Mouse (Mus musculus): ENCODE data around the gene Prkab1. TPM values are rescaled to one million over a fixed set of nuclear protein-coding genes. Genes with fewer than 3 reads are reported as not detected.

Prkab1 gene
- polyA plus RNA-seq (2014; fragmentation: Nextera tagmentation; extraction: Ambion mirVana) = 44.8 and 54.3 TPM in 2 replicates

DNA sequence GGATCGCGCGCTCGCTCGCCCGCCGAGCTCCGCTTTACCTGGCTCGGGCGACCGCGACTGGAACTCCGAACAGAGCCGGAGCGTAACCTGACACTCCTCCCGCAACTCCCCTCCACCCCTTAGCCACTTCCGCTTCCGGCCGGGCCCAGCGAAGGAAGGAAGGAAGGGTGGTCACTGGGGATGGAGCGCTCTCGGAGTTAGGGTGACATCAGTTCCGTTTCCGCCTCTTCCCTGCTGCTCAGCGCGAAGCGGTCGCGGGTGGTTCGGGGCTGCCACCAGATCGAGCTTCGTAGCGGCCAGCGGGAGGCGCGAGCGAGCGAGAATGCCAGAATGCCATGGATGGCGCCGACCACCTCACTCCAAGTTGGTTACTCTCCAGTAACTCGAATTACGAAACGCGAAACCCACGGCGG, at the start of gene Prkab1:
Gene Prkab1, minus strand, starts transcription at position 182 of the 413 bp plus-strand sequence.
- no peaks in the 10 kb centered on the region for H3K27me3 ChIP-seq (ENCODE audit: control insufficient read depth, insufficient read depth, low read length)
- ATAC-seq (ENCODE audit: low FRiP score) (peak; percentile 97), DNase-seq (ENCODE audit: low spot score) (peak; percentile 97)
- no peaks in the 10 kb centered on the region for H3K9me3 ChIP-seq (ENCODE audit: control insufficient read depth, low read length)
- H3K36me3 ChIP-seq (ENCODE audit: control insufficient read depth, insufficient read depth, low read length) = no peaks in the 10 kb centered on the region
- H3K4me2 ChIP-seq (replicated peaks; ENCODE audit: low read depth, low read length) = peak within 1 kb of the TSS; percentile 85
- no peaks in the 10 kb centered on the region; the same call in 1 of the 2 replicates for H3K4me1 ChIP-seq (replicated peaks; ENCODE audit: control insufficient read depth, insufficient read depth, low read length)
- under 1% methylated on average over 43 of the region's 46 CpGs for WGBS
- H3K9ac ChIP-seq (ENCODE audit: low read depth, low read length) = peak within 1 kb of the TSS; percentile 80
- peak within 1 kb of the TSS; percentile 63; the same call in 1 of the 2 replicates for H3K27ac ChIP-seq (ENCODE audit: low read depth, low read length)
- H3K4me3 ChIP-seq (ENCODE audit: low read depth, low read length) = peak within 1 kb of the TSS; percentile 83

DNA sequence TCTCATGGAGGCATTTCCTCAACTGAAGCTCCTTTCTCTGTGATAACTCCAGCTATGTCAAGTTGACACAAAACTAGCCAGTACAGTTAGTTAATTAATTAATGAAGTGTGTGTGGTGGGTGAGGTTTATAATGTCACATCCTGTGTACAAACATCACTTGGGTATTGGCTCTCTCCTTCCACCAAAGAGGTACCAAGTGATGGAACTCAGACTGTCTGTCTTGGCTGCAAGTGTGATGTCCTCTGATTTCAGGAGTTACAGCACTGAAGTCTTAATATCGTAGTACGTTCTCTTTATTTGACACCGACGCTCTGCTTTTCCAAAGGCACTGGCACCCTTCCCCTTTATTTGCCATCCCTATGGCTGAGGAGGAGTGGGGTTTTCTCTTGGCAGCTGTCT, 45.3 kb upstream of the Prkab1 start:
- WGBS = 94% methylated on average over 4 of the region's 4 CpGs
- Histone ChIP-seq H3K9me3 (ENCODE audit: control insufficient read depth, low read length) (no peaks in the 10 kb centered on the region), H3K36me3 (ENCODE audit: control insufficient read depth, insufficient read depth, low read length) (no peaks in the 10 kb centered on the region), H3K4me3 (ENCODE audit: low read depth, low read length) (no peak overlapping the region), H3K27ac (ENCODE audit: low read depth, low read length) (no peak overlapping the region), H3K27me3 (ENCODE audit: control insufficient read depth, insufficient read depth, low read length) (no peaks in the 10 kb centered on the region), H3K4me1 (replicated peaks; ENCODE audit: control insufficient read depth, insufficient read depth, low read length) (no peaks in the 10 kb centered on the region), H3K9ac (ENCODE audit: low read depth, low read length) (no peak overlapping the region), H3K4me2 (replicated peaks; ENCODE audit: low read depth, low read length) (no peak overlapping the region)
- no peak for DNase-seq (ENCODE audit: low spot score)
- no peak for ATAC-seq (ENCODE audit: low FRiP score)

DNA sequence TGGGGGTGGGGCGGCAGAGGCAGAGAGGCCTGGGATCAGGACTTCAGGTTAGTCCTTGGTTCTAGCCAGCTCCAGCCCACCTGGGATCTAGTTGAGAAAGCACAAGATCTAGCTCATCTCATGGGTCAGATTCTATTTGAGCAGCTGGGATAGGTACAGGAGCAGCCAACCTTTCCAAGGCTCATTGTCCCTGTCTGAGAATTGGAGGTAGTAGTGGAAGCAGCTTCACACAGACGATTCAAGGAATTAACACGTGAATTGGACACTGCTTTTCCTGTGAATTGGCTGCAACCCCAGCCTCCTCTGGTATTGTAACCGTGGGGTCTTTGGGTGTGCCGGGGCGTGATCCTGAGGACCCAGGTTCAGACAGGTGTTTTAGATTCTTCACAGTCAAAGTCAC, 28.5 kb upstream of the Prkab1 start:
- Histone ChIP-seq H3K4me3 (ENCODE audit: low read depth, low read length) (no peak overlapping the region), H3K4me2 (replicated peaks; ENCODE audit: low read depth, low read length) (no peak overlapping the region), H3K27ac (ENCODE audit: low read depth, low read length) (no peak overlapping the region), H3K36me3 (ENCODE audit: control insufficient read depth, insufficient read depth, low read length) (no peaks in the 10 kb centered on the region), H3K4me1 (replicated peaks; ENCODE audit: control insufficient read depth, insufficient read depth, low read length) (no peaks in the 10 kb centered on the region), H3K9me3 (ENCODE audit: control insufficient read depth, low read length) (no peaks in the 10 kb centered on the region), H3K27me3 (ENCODE audit: control insufficient read depth, insufficient read depth, low read length) (no peaks in the 10 kb centered on the region), H3K9ac (ENCODE audit: low read depth, low read length) (no peak overlapping the region)
- ATAC-seq (ENCODE audit: low FRiP score) (no peak), DNase-seq (ENCODE audit: low spot score) (no peak)
- WGBS = 63% methylated on average over 6 of the region's 6 CpGs

DNA sequence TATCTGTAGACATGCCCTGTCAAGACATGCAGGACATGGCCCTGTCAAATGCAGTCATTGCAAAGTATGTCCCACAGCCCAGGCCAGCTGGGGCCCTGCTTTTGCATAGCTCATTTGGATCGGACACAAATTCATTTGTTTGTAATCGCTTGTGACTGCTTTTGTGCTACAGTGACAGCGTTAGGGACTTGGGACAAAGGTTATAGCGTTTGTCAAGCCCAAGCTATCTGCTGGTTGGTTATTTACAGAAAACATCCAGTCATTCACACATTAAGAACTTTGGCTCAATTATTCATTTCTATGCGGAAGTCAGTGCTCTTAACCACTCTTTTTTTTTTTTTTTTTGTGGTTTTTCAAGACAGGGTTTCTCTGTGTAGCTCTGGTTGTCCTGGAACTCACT, 27.9 kb upstream of the Prkab1 start:
- 84% methylated on average over 5 of the region's 5 CpGs for WGBS
- Histone ChIP-seq H3K4me3 (ENCODE audit: low read depth, low read length) (no peak overlapping the region), H3K9ac (ENCODE audit: low read depth, low read length) (no peak overlapping the region), H3K27ac (ENCODE audit: low read depth, low read length) (no peak overlapping the region), H3K36me3 (ENCODE audit: control insufficient read depth, insufficient read depth, low read length) (no peaks in the 10 kb centered on the region), H3K27me3 (ENCODE audit: control insufficient read depth, insufficient read depth, low read length) (no peaks in the 10 kb centered on the region), H3K4me2 (replicated peaks; ENCODE audit: low read depth, low read length) (no peak overlapping the region), H3K9me3 (ENCODE audit: control insufficient read depth, low read length) (no peaks in the 10 kb centered on the region), H3K4me1 (replicated peaks; ENCODE audit: control insufficient read depth, insufficient read depth, low read length) (no peaks in the 10 kb centered on the region)
- no peak for DNase-seq (ENCODE audit: low spot score)
- ATAC-seq (ENCODE audit: low FRiP score) = no peak

DNA sequence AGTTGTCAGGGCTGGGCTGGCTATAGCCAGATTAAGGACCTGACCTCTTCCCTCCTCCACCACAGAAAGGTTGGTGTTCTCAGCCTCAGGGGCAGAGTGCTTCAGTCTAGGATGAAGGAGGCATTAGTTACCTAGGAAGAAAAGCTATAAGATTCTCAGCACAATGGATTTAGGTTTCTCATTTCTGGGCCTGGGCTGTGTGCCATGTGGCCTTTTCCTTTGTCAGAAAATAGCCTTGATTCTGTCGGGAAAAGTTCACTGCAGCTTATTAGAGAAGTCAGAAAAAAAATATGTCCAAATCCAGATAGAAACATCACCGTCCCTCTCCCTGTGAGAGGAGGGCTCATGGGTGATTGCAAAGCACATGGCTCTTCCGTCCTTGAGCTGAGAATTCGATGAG, 25.5 kb upstream of the Prkab1 start:
- DNase-seq (ENCODE audit: low spot score) (no peak), ATAC-seq (ENCODE audit: low FRiP score) (no peak)
- no peak overlapping the region for H3K9ac ChIP-seq (ENCODE audit: low read depth, low read length)
- no peak overlapping the region for H3K4me3 ChIP-seq (ENCODE audit: low read depth, low read length)
- no peaks in the 10 kb centered on the region for H3K4me1 ChIP-seq (replicated peaks; ENCODE audit: control insufficient read depth, insufficient read depth, low read length)
- H3K9me3 ChIP-seq (ENCODE audit: control insufficient read depth, low read length) = no peaks in the 10 kb centered on the region
- H3K4me2 ChIP-seq (replicated peaks; ENCODE audit: low read depth, low read length) = no peak overlapping the region
- H3K36me3 ChIP-seq (ENCODE audit: control insufficient read depth, insufficient read depth, low read length) = no peaks in the 10 kb centered on the region
- no peak overlapping the region for H3K27ac ChIP-seq (ENCODE audit: low read depth, low read length)
- WGBS = 93% methylated on average over 4 of the region's 4 CpGs
- H3K27me3 ChIP-seq (ENCODE audit: control insufficient read depth, insufficient read depth, low read length) = no peaks in the 10 kb centered on the region

DNA sequence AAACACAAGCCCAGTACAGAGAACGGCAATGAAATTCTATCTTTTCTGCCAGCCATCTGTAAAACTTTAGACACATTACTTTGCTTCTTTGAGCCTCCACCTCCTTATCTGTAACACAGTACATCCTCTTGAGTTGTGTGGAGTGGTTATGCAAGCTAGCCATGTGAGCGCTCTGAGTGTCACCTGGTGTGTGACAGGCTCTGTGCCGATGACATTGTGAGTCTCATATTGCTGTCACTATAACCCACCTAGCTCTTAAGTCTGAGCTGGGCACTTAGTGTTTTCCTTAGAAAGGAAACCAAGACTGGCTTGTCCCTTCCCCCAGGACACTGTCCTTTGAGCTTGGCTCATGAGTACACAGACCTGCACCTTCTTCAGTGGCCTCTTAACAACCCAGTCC, 24.0 kb upstream of the Prkab1 start:
- Histone ChIP-seq H3K9me3 (ENCODE audit: control insufficient read depth, low read length) (no peaks in the 10 kb centered on the region), H3K4me1 (replicated peaks; ENCODE audit: control insufficient read depth, insufficient read depth, low read length) (no peaks in the 10 kb centered on the region), H3K36me3 (ENCODE audit: control insufficient read depth, insufficient read depth, low read length) (no peaks in the 10 kb centered on the region), H3K27me3 (ENCODE audit: control insufficient read depth, insufficient read depth, low read length) (no peaks in the 10 kb centered on the region), H3K4me3 (ENCODE audit: low read depth, low read length) (no peak overlapping the region), H3K27ac (ENCODE audit: low read depth, low read length) (no peak overlapping the region), H3K4me2 (replicated peaks; ENCODE audit: low read depth, low read length) (no peak overlapping the region), H3K9ac (ENCODE audit: low read depth, low read length) (no peak overlapping the region)
- 94% methylated on average over 3 of the region's 3 CpGs for WGBS
- no peak for ATAC-seq (ENCODE audit: low FRiP score)
- DNase-seq (ENCODE audit: low spot score) = no peak

DNA sequence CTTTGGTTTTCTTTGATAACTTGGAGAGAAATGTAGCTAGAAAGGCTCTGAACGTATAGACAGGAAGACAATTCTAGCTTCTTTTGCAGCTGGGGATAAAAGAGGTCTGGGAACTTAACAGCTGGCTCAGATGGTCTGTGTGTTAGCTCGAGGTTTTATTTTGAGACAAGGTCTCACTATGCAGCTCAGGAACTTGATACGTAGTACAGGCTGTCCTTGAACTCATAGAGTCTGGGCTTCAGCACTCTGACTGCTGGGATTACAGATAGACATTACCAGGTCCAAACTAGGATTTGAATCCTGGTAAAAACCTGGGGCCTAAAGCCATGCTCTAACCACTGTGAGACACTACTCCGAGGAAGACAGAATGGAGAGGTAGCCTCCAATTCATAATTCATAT, 21.9 kb upstream of the Prkab1 start:
- DNase-seq (ENCODE audit: low spot score) (no peak), ATAC-seq (ENCODE audit: low FRiP score) (no peak)
- 89% methylated on average over 4 of the region's 4 CpGs for WGBS
- Histone ChIP-seq H3K4me3 (ENCODE audit: low read depth, low read length) (no peak overlapping the region), H3K9me3 (ENCODE audit: control insufficient read depth, low read length) (no peaks in the 10 kb centered on the region), H3K36me3 (ENCODE audit: control insufficient read depth, insufficient read depth, low read length) (no peaks in the 10 kb centered on the region), H3K4me2 (replicated peaks; ENCODE audit: low read depth, low read length) (no peak overlapping the region), H3K27me3 (ENCODE audit: control insufficient read depth, insufficient read depth, low read length) (no peaks in the 10 kb centered on the region), H3K9ac (ENCODE audit: low read depth, low read length) (no peak overlapping the region), H3K27ac (ENCODE audit: low read depth, low read length) (no peak overlapping the region), H3K4me1 (replicated peaks; ENCODE audit: control insufficient read depth, insufficient read depth, low read length) (no peaks in the 10 kb centered on the region)

DNA sequence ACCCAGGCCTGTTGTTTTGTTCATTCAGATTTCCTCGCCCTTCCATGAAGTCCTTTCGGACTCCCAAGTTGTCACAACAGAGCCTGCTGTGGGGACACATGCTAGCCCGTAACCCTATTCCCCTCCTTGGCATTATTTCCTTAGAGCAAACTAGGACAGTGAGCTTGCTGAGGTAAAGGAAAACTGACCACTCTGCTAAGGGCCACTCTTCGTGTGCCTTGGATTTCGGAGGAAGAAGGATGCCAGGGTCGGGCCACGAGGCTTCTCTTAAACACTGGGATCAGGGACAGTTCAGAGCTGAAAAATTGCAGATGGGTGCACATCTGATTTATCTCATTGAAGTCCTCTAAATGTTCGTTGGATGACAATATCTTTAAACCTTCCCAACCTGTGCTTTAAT, 21.3 kb upstream of the Prkab1 start:
- H3K9me3 ChIP-seq (ENCODE audit: control insufficient read depth, low read length) = no peaks in the 10 kb centered on the region
- no peak overlapping the region for H3K9ac ChIP-seq (ENCODE audit: low read depth, low read length)
- no peak overlapping the region for H3K27ac ChIP-seq (ENCODE audit: low read depth, low read length)
- no peaks in the 10 kb centered on the region for H3K4me1 ChIP-seq (replicated peaks; ENCODE audit: control insufficient read depth, insufficient read depth, low read length)
- H3K36me3 ChIP-seq (ENCODE audit: control insufficient read depth, insufficient read depth, low read length) = no peaks in the 10 kb centered on the region
- WGBS = 89% methylated on average over 8 of the region's 8 CpGs
- H3K4me2 ChIP-seq (replicated peaks; ENCODE audit: low read depth, low read length) = no peak overlapping the region
- no peak for DNase-seq (ENCODE audit: low spot score)
- H3K4me3 ChIP-seq (ENCODE audit: low read depth, low read length) = no peak overlapping the region
- no peak for ATAC-seq (ENCODE audit: low FRiP score)
- no peaks in the 10 kb centered on the region for H3K27me3 ChIP-seq (ENCODE audit: control insufficient read depth, insufficient read depth, low read length)

DNA sequence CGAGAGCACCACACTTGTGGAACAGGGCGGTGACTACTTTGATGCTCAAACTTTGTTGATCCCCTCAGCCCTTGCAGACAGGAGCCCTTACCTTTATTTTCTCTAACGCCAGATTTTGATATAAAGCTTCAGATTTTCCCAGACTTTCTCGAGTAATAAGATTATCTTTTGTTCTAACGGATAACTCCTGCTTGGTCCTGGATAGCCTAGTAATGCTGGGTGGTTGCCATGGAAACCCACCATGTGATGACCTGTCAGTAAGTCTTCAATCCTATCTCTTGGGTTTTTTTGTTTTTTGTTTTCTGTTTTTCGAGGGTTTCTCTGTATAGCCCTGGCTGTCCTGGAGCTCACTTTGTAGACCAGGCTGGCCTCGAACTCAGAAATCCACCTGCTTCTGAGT, 17.9 kb upstream of the Prkab1 start:
- Histone ChIP-seq H3K4me3 (ENCODE audit: low read depth, low read length) (no peak overlapping the region), H3K9ac (ENCODE audit: low read depth, low read length) (no peak overlapping the region), H3K4me1 (replicated peaks; ENCODE audit: control insufficient read depth, insufficient read depth, low read length) (no peaks in the 10 kb centered on the region), H3K27ac (ENCODE audit: low read depth, low read length) (no peak overlapping the region), H3K9me3 (ENCODE audit: control insufficient read depth, low read length) (no peaks in the 10 kb centered on the region), H3K27me3 (ENCODE audit: control insufficient read depth, insufficient read depth, low read length) (no peaks in the 10 kb centered on the region), H3K36me3 (ENCODE audit: control insufficient read depth, insufficient read depth, low read length) (no peaks in the 10 kb centered on the region), H3K4me2 (replicated peaks; ENCODE audit: low read depth, low read length) (no peak overlapping the region)
- WGBS = 67% methylated on average over 7 of the region's 7 CpGs
- no peak for ATAC-seq (ENCODE audit: low FRiP score)
- DNase-seq (ENCODE audit: low spot score) = no peak
